Mouse (Mus musculus): Measurements from ENCODE around the gene Shc2. TPM values are rescaled to one million over a fixed set of nuclear protein-coding genes. Genes with fewer than 3 reads are reported as not detected.

Gene Shc2
- polyA plus RNA-seq, 1 experiment from 2014 or later = 9.4 TPM

DNA sequence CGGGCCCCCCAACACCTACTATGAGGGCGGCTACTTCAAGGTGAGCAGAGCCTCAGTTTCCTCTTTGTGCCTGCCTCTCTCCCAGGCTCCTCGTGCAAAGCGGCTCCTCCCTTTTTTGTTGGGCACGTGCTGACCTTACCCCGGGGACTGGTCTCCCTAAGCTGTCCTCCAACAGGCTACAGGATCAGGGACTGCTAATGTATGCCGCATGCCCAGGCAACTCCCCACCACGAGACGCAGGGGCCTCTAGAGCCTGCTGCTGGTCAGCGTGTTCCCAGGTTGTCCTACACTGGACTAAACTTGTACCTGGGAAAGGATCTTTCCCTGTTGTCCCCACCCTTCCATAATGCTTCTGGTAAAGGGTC, 44.8 kb upstream of the Shc2 start:
- peak overlapping the region; percentile 92 for H3K4me2 ChIP-seq (ENCODE audit: low read depth, low read length, severe bottlenecking)
- DNase-seq (ENCODE audit: low spot score) (peak; percentile 70), ATAC-seq (replicated peaks; ENCODE audit: low FRiP score) (peak; percentile 9; the same call in 1 of the 2 replicates)
- peaks cover 5% of the 10 kb centered on the region; the same call in 1 of the 2 replicates for H3K36me3 ChIP-seq (ENCODE audit: control insufficient read depth, insufficient read depth, low read length)
- peaks cover 14% of the 10 kb centered on the region for H3K4me1 ChIP-seq (replicated peaks; ENCODE audit: control insufficient read depth, insufficient read depth, low read length)
- H3K27me3 ChIP-seq (ENCODE audit: control insufficient read depth, insufficient read depth, low read length) = no peaks in the 10 kb centered on the region
- H3K9me3 ChIP-seq (ENCODE audit: control insufficient read depth, low read length) = no peaks in the 10 kb centered on the region
- H3K9ac ChIP-seq (ENCODE audit: low read length) = peak overlapping the region; percentile 76
- H3K27ac ChIP-seq (ENCODE audit: low read depth, low read length) = no peak overlapping the region
- H3K4me3 ChIP-seq (ENCODE audit: low read depth, low read length) = peak overlapping the region; percentile 71
- WGBS = 3% methylated on average over 10 of the region's 10 CpGs

DNA sequence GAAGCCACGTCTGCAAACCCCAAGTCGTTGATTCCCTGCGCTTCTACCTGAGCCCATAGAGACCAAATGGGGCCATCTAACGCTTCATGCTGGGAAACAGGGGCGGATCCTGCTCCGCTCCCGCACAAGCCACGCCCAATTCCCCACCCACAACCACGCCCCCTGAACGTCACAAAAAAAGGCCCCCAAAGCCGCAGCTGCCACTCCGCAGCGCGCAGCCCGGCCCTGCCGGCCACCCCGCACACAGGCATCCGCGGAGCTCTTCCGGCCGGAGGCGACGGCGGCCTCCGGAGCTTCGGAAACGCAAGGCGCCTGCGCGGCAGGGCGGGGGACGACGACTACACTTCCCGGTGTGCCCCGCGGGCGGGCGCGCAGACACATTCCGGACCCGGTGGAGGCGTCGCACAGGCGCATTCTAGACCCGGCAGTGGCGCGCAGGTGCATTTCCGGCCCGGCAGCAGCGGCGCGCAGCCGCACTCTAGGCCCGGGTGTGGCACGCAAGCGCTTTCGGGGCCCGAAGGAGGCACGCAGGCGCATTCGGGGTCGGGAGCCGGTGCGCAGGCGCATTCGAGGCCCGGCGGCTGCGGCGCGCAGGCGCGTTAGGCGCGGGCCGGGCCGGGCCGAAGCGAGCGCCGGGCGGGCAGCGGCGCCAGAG, 44.0 kb upstream of the Shc2 start, which contains the start of gene Cdc34:
TSS of gene Cdc34 (plus strand) at position 605 of the 655 bp plus-strand sequence.
- ATAC-seq (replicated peaks; ENCODE audit: low FRiP score) (peak; percentile 95), DNase-seq (ENCODE audit: low spot score) (peak; percentile 100)
- Histone ChIP-seq H3K36me3 (ENCODE audit: control insufficient read depth, insufficient read depth, low read length) (peaks cover 4% of the 10 kb centered on the region; the same call in 1 of the 2 replicates), H3K4me3 (ENCODE audit: low read depth, low read length) (peak within 1 kb of the TSS; percentile 71), H3K4me2 (ENCODE audit: low read depth, low read length, severe bottlenecking) (peak within 1 kb of the TSS; percentile 92), H3K9me3 (ENCODE audit: control insufficient read depth, low read length) (no peaks in the 10 kb centered on the region), H3K9ac (ENCODE audit: low read length) (peak within 1 kb of the TSS; percentile 76), H3K27ac (ENCODE audit: low read depth, low read length) (peak within 1 kb of the TSS; percentile 77), H3K27me3 (ENCODE audit: control insufficient read depth, insufficient read depth, low read length) (no peaks in the 10 kb centered on the region), H3K4me1 (replicated peaks; ENCODE audit: control insufficient read depth, insufficient read depth, low read length) (peaks cover 14% of the 10 kb centered on the region)
- WGBS = under 1% methylated on average over 84 of the region's 84 CpGs

DNA sequence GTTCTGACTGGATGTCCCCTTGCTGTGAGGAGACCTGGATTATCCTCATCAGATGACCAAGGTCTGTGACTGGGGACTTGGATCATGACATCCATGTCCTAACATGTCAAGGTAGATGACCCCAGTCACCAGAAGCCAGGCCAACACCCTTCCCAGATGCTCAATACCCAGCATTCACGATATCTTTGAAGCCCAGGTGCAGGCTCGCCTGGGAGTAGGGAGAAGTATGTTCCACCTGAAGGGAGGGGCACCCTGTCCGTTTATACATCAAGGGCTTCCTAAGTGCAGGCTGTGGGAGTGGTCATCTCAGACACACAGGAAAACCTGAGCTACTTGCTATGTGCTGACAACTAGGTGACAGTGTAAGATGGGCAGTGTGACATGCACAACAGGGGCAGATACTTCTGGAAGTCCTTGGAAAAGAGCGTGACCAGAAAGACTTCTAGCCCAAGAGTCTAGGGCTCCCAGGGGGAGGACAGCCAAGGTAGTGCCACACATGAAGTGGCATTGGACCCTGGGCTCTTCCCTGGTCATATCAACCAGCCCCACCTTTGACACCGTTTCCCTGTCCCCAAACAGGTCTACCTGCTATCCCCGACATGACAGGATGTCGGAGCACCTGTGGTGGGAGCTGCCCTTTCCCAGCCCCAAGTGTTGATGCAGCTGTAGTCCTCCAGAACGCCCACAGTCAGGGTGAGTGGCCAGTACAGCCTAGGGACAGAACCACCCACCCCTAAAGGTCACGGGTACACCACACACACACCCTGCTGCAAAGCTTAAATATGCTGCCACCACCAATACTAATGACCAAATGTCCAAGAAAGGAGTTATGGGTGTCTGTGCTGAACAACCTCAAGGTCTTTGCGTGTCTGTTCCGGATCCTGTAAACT, 43.1 kb upstream of the Shc2 start:
- 41% methylated on average over 11 of the region's 11 CpGs for WGBS
- peak overlapping the region; percentile 43 for H3K9ac ChIP-seq (ENCODE audit: low read length)
- H3K27ac ChIP-seq (ENCODE audit: low read depth, low read length) = peak overlapping the region; percentile 77; the same call in 1 of the 2 replicates
- H3K4me3 ChIP-seq (ENCODE audit: low read depth, low read length) = peak overlapping the region; percentile 71
- no peaks in the 10 kb centered on the region; the same call in 1 of the 2 replicates for H3K36me3 ChIP-seq (ENCODE audit: control insufficient read depth, insufficient read depth, low read length)
- no peaks in the 10 kb centered on the region for H3K9me3 ChIP-seq (ENCODE audit: control insufficient read depth, low read length)
- no peak for DNase-seq (ENCODE audit: low spot score)
- H3K4me1 ChIP-seq (replicated peaks; ENCODE audit: control insufficient read depth, insufficient read depth, low read length) = peaks cover 14% of the 10 kb centered on the region
- H3K27me3 ChIP-seq (ENCODE audit: control insufficient read depth, insufficient read depth, low read length) = no peaks in the 10 kb centered on the region
- peak overlapping the region; percentile 59 for H3K4me2 ChIP-seq (ENCODE audit: low read depth, low read length, severe bottlenecking)
- peak; percentile 51 for ATAC-seq (replicated peaks; ENCODE audit: low FRiP score)

DNA sequence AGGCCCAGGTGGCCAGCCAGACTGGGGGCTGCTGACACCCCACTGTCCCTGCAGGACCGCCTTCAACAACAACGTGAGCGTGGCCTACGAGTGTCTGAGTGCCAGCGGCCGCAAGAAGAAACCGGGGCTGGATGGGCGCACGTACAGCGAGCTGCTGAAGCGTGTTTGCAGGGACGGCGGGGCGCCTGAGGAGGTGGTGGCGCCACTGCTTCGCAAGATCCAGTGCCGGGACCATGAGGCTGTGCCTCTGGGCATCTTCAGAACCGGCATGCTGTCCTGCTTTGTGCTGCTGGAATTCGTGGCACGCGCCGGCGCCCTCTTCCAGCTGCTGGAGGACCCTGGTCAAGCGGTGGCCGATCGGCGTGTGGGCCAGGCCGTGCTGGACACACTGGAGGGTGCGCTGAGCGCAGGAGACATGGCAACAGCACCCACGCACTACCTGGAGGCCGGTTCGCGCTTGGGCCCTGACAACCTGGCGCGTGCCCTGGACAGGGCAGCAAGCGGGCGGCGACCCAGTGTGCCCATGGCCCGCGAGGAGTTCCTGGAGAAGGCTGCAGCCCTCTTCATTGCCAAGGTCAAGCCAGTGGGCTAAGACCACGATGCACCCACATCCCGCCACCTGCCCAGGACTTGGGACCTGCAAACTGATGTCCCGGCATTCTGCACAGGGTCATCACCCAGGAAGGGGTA, 37.8 kb upstream of the Shc2 start:
- no peak overlapping the region for H3K4me3 ChIP-seq (ENCODE audit: low read depth, low read length)

DNA sequence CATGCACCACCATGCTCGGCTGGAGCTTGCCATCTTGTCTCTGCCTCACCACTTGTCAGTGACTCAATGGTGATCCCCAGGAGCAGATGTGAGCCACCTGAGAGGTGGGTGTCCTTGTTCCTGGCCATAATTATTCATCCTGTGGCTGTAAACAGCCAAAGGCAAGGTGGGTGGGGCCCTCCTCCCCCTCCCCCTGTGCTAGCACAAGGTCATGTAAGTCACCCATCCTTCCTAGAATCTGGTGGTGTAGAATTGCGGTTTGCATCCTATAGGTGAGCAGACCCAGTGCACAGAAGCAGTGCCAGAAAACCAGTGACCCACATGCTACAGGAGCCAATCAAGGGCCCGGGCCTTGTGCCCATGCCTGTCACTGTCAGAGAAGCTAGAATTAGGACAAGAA, 35.3 kb upstream of the Shc2 start:
- H3K9ac ChIP-seq (ENCODE audit: low read length) = no peak overlapping the region
- no peak for ATAC-seq (replicated peaks; ENCODE audit: low FRiP score)
- peaks cover 13% of the 10 kb centered on the region for H3K4me1 ChIP-seq (replicated peaks; ENCODE audit: control insufficient read depth, insufficient read depth, low read length)
- no peaks in the 10 kb centered on the region for H3K9me3 ChIP-seq (ENCODE audit: control insufficient read depth, low read length)
- no peak for DNase-seq (ENCODE audit: low spot score)
- no peak overlapping the region for H3K4me2 ChIP-seq (ENCODE audit: low read depth, low read length, severe bottlenecking)
- H3K4me3 ChIP-seq (ENCODE audit: low read depth, low read length) = no peak overlapping the region
- H3K27ac ChIP-seq (ENCODE audit: low read depth, low read length) = no peak overlapping the region
- 87% methylated on average over 3 of the region's 3 CpGs for WGBS
- no peaks in the 10 kb centered on the region; the same call in 1 of the 2 replicates for H3K36me3 ChIP-seq (ENCODE audit: control insufficient read depth, insufficient read depth, low read length)
- H3K27me3 ChIP-seq (ENCODE audit: control insufficient read depth, insufficient read depth, low read length) = no peaks in the 10 kb centered on the region

More for the DNA sequence above, 37.8 kb upstream of the Shc2 start:
- Histone ChIP-seq H3K9me3 (ENCODE audit: control insufficient read depth, low read length) (no peaks in the 10 kb centered on the region), H3K4me1 (replicated peaks; ENCODE audit: control insufficient read depth, insufficient read depth, low read length) (peaks cover 5% of the 10 kb centered on the region), H3K36me3 (ENCODE audit: control insufficient read depth, insufficient read depth, low read length) (no peaks in the 10 kb centered on the region; the same call in 1 of the 2 replicates), H3K9ac (ENCODE audit: low read length) (no peak overlapping the region), H3K27ac (ENCODE audit: low read depth, low read length) (no peak overlapping the region), H3K4me2 (ENCODE audit: low read depth, low read length, severe bottlenecking) (no peak overlapping the region), H3K27me3 (ENCODE audit: control insufficient read depth, insufficient read depth, low read length) (no peaks in the 10 kb centered on the region)
- ATAC-seq (replicated peaks; ENCODE audit: low FRiP score) = no peak
- no peak for DNase-seq (ENCODE audit: low spot score)
- 58% methylated on average over 44 of the region's 44 CpGs for WGBS

DNA sequence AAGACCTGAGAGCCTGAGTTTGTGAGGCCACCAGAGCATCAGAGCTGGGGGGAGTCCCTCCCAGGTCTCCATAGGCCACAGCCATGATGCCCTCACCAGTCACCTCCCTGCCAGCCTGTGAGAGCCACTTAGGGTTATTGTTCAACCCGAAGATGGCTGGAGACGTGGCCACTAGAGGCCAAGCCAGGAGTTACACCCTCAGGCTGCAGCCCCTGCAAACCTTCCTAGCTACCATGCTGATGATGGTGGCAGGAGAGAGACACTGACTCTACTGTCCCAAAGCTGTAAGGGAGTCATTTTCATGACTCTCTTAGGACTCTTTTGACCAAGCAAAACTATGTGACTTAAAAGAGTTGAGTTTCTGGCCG, 34.4 kb upstream of the Shc2 start:
- DNase-seq (ENCODE audit: low spot score) (no peak), ATAC-seq (replicated peaks; ENCODE audit: low FRiP score) (no peak)
- Histone ChIP-seq H3K4me3 (ENCODE audit: low read depth, low read length) (no peak overlapping the region), H3K4me2 (ENCODE audit: low read depth, low read length, severe bottlenecking) (no peak overlapping the region), H3K9ac (ENCODE audit: low read length) (no peak overlapping the region), H3K27ac (ENCODE audit: low read depth, low read length) (no peak overlapping the region), H3K4me1 (replicated peaks; ENCODE audit: control insufficient read depth, insufficient read depth, low read length) (peaks cover 13% of the 10 kb centered on the region), H3K27me3 (ENCODE audit: control insufficient read depth, insufficient read depth, low read length) (no peaks in the 10 kb centered on the region), H3K36me3 (ENCODE audit: control insufficient read depth, insufficient read depth, low read length) (no peaks in the 10 kb centered on the region; the same call in 1 of the 2 replicates), H3K9me3 (ENCODE audit: control insufficient read depth, low read length) (no peaks in the 10 kb centered on the region)
- WGBS = 52% methylated on average over 3 of the region's 3 CpGs

DNA sequence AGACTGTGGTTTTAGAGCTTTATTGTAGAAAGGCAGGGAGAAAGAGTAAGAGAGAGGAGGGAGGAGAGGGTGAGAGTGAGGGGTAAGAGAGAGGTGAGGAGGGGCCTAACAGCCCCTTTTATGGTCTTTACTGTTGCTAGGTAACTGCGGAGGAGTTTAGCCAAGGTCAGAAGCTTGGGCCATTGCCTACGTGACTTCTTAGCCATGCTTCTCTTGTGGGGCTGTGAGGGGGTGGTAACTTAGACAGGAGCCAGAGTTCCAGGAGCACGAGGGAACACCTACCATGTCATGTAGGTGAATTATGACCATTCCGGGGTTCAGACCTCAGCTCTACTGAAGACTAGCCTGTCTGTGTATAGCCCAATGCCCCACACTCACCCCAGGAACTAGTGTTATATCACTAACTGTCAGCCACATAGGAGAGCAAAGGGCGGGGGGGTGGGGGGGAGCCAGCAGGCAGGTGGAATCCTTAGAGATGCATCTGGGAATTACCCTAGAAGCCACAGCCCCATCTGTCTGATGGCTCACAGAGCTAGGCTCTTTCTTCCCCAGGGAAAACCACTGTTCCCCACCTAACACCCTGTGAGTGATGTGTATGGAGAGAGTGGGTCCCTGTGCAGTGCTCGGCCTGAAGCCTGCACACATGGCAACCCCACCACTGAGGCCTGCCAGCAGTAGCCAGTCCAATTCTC, 33.8 kb upstream of the Shc2 start:
- Histone ChIP-seq H3K27me3 (ENCODE audit: control insufficient read depth, insufficient read depth, low read length) (no peaks in the 10 kb centered on the region), H3K9me3 (ENCODE audit: control insufficient read depth, low read length) (no peaks in the 10 kb centered on the region), H3K4me1 (replicated peaks; ENCODE audit: control insufficient read depth, insufficient read depth, low read length) (peaks cover 13% of the 10 kb centered on the region), H3K4me2 (ENCODE audit: low read depth, low read length, severe bottlenecking) (no peak overlapping the region), H3K4me3 (ENCODE audit: low read depth, low read length) (no peak overlapping the region), H3K9ac (ENCODE audit: low read length) (no peak overlapping the region), H3K36me3 (ENCODE audit: control insufficient read depth, insufficient read depth, low read length) (no peaks in the 10 kb centered on the region; the same call in 1 of the 2 replicates), H3K27ac (ENCODE audit: low read depth, low read length) (no peak overlapping the region)
- 74% methylated on average over 6 of the region's 6 CpGs for WGBS
- DNase-seq (ENCODE audit: low spot score) (no peak), ATAC-seq (replicated peaks; ENCODE audit: low FRiP score) (no peak)

All from forebrain, embryonic 11.5 days (tissue).